Mouse (Mus musculus): ENCODE measurements around the gene Eif5a.
"Not testable (repeated sequence)": the region's sequence is repeated elsewhere in the genome, so short reads cannot be mapped to it uniquely, and the experiment has no call there.

The Eif5a gene

DNA sequence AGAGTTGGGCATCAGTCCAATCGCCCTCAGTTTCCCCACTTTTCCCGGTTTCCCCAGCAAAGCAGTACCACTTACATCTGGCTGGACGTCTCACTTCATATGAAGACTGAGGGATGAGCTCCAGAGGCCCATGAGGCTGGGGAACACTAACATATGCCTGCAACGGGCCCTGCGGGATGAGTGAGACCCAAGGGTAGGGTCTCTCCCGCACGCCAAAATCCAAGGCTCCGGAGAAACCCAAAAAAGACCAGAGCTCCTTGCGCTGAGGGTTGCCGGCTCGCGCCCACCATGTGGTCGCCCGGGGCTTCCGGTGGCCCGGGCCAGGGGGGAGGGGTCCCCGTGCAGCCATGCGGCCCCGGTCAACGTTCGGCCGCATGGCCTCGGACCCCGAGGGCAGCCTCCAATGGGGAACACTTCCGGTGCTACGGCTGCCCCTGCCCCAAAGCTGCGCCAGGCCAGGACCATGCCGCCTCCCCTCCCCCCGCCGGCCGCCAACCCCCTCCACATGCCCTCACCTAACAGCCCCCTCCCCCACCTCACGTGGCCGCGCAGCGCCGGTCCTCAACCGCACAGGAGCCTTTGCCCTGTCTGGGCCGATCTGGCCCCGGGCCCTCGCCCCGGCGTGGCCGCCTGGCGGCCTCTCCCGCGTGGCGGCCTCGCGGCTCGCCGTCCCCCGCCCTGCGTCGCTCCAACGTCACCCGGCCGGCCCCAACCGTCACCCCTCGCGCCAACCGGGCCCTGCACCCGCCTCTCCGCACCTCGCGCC is 1.3 kb downstream of the Eif5a start:
- peak; percentile 48 for DNase-seq (ENCODE audit: low spot score)

- DNase-seq (ENCODE audit: low spot score), result peak; percentile 72
Measured at GRCm38 (mm10) chr11:69919661-69920265, 2.0 kb downstream of the Eif5a start.

- no peak for DNase-seq (ENCODE audit: low spot score)
Measured at GRCm38 (mm10) chr11:69919053-69919452, 2.7 kb downstream of the Eif5a start.

- DNase-seq (ENCODE audit: low spot score), result no peak
Measured at GRCm38 (mm10) chr11:69918118-69918517, 3.6 kb downstream of the Eif5a start.

DNA sequence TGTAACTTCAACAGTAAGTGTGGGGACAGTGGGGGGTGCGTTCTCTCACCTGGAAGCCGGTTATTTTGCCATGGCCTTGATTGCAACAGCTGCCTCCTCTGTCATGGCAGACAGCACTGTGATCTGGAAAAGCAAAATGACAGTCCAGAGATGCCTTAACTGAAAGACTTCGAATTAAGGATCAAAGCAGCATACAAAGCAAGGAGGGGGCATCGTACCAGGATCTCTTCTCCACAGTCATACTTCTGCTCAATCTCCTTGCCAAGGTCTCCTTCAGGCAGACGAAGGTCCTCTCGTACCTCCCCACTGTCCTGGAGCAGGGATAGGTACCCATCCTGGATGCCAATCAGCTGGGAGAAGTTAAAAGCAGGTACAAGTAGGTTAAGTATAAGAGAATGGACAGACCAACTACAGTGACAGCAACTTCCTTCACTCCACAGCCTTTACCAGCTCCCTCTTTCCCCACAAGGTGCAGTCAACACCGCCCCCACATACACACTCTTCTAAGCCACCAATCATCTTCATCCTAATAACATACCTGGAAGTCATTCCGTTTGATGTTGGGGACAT is 4.3 kb downstream of the Eif5a start:
- no peak for DNase-seq (ENCODE audit: low spot score)

GRCm38 (mm10) chr11:69916652-69917378 is 4.9 kb downstream of the Eif5a start:
- DNase-seq (ENCODE audit: low spot score), result not testable (repeated sequence)

GRCm38 (mm10) chr11:69915667-69916627 is 5.8 kb downstream of the Eif5a start:
- no peak for DNase-seq (ENCODE audit: low spot score)

- no peak for DNase-seq (ENCODE audit: low spot score)
Measured at GRCm38 (mm10) chr11:69914917-69915430, 6.8 kb downstream of the Eif5a start.

DNA sequence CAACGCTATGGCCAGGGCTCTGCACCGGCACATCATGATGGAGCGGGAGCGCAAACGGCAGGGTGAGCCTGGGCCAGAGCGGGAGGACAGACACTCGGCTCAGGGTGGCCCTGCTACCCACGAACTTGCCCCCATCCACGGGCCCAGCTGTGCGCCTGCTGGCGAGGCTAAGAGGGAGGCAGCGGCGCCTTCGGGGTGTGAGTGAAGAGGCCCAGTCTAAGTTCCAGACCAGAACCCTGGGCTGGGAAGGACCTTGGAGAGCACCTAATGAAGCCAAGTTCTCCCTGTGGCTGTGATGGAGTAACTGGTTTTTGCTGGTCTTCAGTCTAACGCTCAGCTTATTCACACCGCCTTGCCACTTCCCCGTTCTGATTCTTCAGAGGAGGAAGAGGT is 7.4 kb downstream of the Eif5a start:
- no peak for DNase-seq (ENCODE audit: low spot score)

GRCm38 (mm10) chr11:69913554-69914371 is 8.0 kb downstream of the Eif5a start, which contains the start of gene Gps2:
Gene Gps2, plus strand, starts transcription at chr11:69913888.
- peak; percentile 89 for DNase-seq (ENCODE audit: low spot score)

- DNase-seq (ENCODE audit: low spot score), result no peak
Measured at GRCm38 (mm10) chr11:69912716-69913530, 8.8 kb downstream of the Eif5a start.

- no peak for DNase-seq (ENCODE audit: low spot score)
Measured at GRCm38 (mm10) chr11:69911701-69912100, 10.1 kb downstream of the Eif5a start.

DNA sequence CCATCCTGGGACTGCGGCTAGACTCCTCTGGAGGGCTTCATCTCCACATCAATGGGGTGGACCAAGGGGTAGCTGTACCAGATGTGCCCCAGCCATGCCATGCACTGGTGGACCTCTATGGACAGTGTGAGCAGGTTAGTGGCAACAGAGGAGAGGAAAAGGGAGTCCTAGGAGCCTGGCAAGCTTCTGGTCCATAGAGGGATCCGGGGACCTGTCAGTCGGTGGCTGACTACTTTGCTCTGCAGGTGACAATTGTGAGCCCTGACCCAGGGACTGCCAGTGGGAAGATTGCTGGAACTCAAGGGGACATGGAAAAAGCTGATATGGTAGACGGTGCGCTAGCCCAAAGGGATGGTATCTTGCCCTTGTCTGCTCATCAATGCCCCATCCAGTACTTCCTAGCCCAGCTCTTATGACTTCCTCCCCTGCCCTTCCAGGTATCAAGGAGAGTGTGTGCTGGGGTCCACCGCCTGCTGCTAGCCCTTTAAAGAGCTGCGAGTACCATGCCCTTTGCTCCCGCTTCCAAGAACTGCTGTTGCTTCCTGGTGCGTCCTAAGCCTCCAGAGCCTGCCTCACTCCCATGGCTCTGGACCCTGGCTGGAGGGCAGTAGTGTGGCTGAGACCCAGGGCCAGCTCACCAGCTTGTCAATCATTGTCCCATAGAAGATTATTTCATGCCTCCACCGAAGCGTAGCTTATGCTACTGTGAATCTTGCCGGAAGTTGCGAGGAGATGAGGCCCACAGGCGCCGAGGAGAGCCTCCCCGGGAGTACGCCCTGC is 10.8 kb downstream of the Eif5a start:
- DNase-seq (ENCODE audit: low spot score), result no peak

GRCm38 (mm10) chr11:69910177-69910576 is 11.6 kb downstream of the Eif5a start:
- no peak for DNase-seq (ENCODE audit: low spot score)

DNA sequence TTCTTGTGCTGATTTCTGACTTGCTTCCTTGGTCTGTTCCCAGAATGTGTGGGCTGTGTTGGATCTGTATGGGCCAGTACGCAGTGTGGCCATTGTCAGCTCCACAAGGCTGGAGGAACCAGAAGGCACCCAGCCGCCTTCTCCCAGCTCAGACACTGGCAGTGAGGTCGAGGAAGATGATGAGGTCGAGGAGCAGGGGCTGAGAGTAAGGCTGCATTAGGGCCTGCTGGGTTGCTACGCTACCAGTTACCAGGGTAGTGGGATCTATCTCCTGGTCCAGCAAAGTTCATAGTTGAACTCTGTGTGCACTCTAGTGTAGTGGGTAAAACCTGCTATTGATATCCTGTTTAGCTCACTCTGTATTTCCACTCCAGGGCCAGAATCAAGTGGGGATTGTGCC is 12.6 kb downstream of the Eif5a start:
- DNase-seq (ENCODE audit: low spot score), result no peak

GRCm38 (mm10) chr11:69908645-69909044 is 13.1 kb downstream of the Eif5a start:
- DNase-seq (ENCODE audit: low spot score), result no peak

GRCm38 (mm10) chr11:69904311-69904710 is 17.4 kb downstream of the Eif5a start:
- DNase-seq (ENCODE audit: low spot score), result no peak

GRCm38 (mm10) chr11:69902972-69903371 is 18.8 kb downstream of the Eif5a start:
- DNase-seq (ENCODE audit: low spot score), result no peak

DNA sequence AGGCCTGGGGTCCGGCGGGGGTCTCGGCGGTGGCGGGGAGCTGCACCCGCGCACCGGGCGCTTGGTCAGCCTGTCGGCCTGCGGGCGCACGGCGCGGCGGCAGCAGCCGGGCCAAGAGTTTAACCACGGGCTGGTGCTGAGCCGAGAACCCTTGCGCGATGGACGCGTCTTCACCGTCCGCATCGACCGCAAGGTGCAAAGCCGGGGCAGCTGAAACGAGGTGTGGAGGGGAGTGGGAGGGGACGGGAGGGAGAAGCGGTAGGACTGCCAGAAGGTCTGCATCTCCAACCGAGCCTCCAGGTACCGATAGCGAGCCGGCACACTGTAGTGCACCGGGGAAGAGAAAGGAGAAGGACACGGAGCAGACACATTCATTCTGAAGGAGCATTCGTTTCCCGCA is 19.8 kb downstream of the Eif5a start:
- peak; percentile 25 for DNase-seq (ENCODE audit: low spot score)

All from urinary bladder, postnatal 25 days (tissue).